Mouse (Mus musculus): Measurements from ENCODE around the gene Arhgef25.

Gene Arhgef25

DNA sequence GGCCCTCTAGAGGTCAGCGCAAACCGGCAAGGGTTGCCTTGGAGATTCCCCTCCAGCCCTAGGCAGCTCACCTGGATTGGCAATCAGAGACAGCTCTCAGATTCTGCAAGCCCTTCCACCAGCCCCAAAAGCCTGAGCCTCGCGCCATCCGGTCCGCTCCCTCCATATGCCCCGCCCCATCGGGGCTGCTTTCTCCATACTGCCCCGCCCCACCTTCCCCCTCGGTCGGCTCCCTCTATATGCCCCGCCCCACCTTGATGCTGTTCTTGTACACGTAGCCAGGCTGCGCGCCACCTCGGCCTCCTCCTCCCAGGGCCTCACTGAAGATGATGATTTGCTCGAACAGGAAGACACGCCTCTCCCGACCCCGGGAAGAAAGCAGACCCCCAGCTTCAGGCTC, 6.1 kb downstream of the Arhgef25 start:
- DNase-seq: no peak

DNA sequence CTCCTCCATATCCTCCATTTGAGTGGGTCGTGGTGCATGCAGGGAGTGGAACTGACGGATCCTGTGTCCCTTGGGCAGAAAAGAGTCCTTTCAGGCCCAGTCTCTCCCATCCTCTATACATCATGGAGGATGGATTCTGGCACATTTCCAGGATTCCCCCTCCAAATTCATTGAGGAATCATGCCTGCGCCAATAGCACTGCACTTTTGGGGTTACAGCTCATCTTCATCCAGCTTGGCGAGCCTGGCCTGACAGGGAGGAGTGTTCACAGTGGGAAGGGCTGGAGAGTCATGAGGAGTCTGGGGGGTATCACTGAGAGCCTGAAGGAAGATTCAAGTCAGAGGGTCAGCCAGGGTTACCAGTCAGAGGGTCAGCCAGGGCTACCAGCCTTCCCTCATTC, 7.3 kb downstream of the Arhgef25 start:
- no peak for DNase-seq

DNA sequence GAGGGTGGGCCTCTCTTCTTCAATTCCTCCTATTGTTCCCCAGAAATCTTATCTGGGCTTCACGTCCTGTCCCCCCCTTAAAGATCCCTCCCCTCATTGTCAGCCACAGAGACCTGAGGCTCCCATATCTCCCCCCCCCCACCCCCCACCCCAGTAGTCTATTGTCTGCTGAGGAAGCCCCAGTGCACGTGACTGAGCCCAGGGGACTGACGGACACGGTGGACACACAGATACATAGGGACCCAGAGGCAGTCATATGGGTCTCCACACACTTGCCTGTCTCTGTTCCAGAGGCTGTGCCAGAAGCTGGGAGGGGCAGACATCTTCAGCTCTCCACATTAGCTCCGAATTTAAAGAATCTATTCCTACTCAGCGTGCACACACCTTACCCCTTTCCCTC, 8.3 kb downstream of the Arhgef25 start:
- no peak for DNase-seq

DNA sequence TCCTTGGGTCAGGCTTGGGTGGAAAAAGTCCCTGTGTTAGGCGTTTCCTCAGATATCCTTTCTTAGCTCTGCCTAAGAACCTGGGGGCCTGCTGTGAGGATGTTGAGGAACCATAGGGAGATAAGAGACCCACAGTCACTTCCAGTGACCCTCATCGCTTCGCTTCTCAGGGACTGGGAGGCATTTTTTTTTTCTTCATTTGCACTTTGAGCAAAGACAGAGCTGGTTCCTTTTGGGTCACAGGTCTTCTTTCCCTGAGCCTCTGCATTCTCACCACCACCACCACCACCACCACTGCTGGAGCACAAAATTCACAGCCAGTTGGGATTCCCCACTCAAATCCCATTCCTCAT, 9.2 kb downstream of the Arhgef25 start:
- DNase-seq: no peak

DNA sequence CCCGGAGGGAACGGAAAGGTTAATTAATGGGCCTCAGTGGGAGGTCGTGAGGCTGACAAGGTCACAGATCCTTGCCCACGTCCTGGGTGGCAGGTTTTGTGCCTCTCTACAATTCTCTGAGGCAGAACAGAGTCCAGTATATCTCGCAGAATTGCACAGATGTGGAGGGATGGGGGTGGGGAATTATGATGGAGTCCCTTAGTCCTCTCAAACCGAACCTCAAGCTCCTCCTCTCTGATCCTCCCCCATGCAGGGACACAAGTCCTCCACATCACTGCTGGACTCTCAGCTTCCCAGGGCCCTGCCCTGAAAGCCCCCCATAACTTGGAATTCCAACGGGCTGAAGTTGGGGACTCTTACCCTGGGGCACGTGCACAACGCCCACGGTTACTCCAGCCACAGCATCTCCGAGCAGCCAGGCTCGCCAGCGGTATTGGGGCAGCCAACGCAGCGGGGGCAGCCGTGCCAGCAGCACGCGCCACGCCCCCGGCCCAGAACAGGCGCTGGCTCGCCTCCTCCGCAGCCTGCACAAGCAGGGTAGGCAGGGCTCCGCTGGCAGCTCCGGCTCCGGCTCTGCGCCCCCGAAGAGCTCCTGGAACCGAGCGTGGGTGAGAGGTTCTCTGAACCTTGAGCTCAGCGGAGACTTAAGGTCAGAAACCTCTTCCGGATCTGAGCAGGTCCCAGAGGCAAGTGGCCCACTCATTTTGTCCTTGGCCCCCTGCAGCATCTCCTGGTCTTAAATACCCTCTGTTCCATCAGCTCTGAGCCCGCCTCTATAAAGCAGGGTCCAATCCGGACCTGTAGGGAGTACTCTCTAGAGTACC, 9.8 kb downstream of the Arhgef25 start, which contains the start of gene Slc26a10:
Gene Slc26a10 (minus strand): TSS at position 775 of the 824 bp plus-strand sequence.
- no peak for DNase-seq

DNA sequence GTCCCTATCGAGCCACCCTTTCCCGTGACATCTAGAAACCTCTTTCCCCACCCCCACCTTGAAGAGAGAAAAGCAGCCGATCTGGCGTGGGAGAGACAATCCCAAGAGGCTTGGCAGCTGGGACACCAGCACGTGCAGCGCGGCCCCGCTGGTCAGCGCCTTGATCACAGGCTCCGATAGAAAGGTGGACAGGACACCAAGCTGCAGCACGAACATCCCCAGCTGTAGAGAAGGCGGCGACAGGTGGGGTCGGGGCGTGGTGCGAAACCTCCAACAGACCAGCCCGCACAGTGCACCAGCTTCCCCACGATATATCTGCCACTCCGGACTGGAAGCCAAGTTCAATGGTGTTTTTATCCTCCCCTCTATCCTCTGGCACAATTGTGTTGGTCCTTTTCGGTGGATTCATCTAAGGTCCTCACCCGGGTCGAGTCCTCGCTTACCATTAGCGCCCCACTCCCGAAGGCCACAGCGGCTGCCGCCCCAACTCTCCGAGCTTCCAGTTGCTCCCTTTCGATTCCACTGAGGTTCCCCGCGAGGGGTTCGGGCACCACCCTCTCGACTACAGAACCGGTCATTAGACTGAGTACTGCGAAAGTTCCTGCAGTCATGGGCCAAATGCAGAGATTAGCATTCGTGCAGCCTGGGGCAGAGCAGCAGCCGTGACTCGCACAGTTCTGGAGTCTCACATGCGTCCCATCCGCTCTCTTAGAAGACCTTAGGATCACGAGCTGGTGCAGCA, 11.4 kb downstream of the Arhgef25 start:
- DNase-seq: no peak

DNA sequence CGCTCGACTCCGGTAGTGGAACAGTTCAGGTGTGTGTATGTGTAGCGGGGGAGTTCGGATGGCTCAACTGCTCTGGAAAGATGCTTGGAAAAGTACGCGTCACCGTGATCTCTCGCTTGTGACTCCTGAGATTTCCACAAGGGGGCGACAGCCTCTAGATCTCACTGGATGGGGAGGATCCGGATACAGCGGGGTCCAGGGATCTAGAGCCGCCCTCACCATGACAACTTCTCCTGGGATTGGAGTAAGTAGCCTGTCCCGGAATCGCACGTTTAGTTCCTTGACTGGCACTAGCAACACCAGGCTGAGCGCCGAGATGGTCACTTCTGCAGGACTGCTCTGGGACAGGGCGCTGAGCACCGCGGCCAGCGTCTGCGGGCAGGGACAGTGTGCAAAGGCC, 12.2 kb downstream of the Arhgef25 start:
- DNase-seq: peak; percentile 55

DNA sequence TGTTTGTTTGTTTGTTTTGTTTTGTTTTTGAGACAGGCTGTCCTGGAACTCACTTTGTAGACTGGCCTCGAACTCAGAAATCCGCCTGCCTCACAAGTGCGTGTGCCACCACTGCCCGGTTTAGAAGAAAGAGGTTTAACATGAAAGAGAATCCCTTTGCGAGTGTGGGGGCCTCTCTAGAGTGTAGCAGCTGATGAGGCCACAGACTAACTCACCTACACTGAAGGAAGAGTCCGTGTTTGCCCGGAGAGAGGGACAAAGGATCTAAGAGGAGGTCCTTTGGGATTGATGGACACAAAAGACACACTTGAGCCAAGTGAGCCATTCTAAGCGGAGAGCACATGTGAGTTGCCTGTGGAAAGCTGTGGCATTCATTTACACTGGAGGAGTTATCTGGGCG, 12.6 kb downstream of the Arhgef25 start:
- DNase-seq: no peak

DNA sequence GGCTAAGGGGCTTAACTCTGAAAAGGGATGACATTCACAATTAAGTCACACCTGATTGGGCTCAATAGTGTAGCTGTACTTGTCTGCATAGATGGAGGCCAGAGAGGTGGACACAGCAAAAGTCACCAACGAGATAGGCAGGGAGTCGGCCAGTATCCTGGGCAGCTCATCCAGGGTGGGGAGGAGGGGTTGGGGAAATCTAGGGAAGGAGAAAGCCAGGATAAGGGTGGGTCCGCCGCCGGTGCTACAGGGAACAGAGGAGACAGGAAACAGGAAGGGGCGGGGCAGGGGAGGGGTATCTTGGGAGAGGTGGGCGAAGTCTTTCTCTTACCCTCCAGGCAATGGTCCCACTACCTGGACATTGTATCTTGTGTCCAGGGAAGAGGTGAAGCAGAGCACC, 13.1 kb downstream of the Arhgef25 start:
- no peak for DNase-seq

DNA sequence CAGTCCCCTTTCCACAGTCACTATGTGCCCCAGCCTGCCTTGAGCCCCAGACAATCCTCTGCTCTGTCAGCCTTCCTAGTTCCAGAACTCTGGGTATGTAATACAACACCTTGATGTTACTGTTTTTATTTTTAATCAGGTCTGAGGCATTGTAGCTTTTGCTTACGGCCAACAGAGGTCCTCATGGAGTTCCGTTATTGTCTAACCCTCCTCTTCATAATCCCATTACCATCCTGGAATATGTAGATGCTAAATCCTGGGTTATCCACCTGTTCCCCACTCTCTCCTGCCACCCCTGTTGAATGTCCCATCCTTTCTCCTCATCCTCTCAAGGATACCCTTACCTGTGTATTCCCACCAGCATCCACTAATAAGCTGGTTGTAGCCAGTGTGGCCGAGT, 13.7 kb downstream of the Arhgef25 start:
- DNase-seq: no peak

DNA sequence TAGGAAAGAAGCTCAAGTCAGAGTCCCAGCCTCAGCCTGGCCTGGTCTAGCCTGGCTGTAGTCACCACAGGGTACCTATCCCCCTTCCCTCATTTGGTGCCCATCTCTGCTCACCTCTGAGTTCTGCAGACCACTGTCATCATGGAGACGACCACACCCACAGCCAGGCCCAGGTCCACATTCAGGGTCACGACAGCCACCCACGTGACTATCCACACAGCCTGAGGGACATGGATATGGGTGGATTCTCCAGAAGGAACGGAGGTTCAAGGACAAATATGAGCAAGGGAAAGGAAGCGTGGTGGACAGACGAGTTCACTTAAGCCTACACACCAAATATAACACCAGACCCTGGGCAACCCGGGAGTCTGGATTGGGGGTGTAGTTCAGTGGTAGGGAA, 15.7 kb downstream of the Arhgef25 start:
- DNase-seq: no peak

DNA sequence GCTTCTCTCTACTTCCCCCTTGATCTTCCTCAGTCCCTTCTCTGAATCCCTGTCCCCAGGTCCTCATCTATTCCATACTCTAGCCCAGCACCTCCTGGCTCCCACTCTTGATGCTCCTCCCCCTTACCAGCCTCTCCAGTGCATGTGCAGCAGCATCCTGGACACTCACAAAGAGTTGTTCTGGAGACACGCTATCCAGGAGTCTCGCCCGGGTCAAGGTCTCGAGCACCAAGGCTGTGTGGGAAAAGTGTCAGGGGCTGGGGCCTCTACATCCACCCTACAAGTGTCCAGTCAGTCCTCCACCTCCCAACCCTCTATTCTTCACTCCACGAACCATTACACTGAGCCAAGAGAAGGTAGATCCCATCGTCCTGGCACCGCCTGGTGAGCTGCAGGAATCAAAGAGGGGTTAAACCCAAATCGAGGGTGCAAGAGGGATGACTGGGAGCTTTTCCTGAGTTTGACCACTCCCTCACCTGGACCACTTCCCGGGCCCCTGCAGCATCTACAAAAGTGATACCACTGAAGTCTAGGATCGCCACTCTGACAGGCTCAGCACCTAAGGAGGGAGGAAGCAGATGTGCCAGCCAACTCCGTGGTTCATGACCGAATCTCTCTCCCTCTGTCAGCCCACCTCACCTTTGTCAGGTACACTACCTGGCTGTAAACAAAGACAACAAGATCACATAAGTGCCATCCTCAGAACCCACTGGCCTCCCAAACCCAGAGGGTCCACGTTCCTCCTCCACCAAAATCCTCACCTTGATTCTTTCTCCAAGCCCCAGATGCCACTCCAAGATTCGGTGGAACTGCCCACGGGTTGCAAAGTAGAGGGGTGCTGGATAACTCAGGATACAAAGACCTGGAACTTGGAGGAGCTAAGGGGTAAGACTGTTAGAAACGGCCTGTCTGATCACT, 16.5 kb downstream of the Arhgef25 start:
- DNase-seq: no peak

DNA sequence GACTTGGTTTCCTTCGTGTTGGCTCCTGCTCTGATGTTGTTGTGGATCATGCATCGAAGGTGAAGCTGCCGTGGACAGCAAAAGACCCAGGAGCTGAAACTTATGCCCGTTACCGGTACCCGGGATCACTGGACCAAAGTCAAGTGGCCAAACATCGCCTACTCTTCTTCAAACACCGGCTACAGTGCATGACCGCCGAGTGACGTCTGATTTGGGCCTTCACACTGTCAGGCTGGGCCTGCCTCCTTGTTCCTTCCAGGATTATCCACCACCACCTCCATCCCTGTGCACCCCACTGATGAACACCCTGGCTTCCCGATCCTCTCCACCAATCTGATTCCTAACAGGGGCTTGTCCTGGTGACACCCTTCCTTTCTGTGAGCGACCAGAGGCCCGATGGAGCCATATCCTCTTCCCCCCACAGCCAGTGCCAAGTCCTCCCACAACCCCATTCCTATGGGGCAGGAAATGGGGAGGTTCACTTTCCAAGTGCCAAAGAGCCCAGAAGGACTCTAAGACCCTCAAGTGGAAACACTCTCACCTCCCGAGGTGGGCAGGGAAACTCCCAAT, 18.2 kb downstream of the Arhgef25 start:
- no peak for DNase-seq

DNA sequence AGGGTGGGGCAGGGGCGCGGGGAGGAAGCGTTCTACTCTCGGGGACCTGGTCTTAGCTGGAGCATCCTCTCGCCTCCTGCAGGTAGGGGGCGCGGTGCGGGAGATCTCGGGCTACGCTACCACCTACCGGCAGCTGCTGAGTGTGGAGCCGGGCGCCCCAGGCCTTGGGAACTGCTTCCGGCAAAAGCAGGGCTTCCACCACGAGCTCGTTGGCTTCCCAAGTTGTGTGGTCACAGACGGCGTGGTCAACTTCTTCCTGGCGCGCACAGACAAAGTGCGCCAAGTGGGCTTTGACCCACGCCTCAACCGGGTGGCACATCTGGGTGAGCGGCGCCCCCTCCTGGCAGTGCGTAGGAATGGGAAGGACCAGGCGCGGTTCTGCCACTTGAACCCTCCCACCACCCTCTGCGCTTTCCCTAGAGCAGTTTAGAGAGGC, 19.0 kb downstream of the Arhgef25 start:
- DNase-seq: peak; percentile 76

DNA sequence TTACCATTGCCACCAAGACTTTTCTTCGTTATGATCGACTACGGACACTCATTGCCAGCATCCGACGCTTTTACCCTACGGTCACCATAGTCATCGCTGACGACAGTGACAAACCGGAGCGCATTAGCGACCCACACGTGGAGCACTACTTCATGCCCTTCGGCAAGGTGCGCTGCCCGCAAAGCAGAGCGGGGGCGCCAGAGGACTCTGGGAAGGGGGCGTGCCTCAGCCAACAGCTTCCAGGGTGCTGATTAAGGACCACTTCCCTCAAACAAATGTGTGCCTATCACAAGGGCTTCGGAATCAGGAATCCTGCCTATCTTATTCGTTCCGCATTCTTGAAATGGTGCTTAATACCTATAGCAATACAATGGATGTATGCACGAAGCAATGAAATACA, 19.9 kb downstream of the Arhgef25 start:
- no peak for DNase-seq

DNA sequence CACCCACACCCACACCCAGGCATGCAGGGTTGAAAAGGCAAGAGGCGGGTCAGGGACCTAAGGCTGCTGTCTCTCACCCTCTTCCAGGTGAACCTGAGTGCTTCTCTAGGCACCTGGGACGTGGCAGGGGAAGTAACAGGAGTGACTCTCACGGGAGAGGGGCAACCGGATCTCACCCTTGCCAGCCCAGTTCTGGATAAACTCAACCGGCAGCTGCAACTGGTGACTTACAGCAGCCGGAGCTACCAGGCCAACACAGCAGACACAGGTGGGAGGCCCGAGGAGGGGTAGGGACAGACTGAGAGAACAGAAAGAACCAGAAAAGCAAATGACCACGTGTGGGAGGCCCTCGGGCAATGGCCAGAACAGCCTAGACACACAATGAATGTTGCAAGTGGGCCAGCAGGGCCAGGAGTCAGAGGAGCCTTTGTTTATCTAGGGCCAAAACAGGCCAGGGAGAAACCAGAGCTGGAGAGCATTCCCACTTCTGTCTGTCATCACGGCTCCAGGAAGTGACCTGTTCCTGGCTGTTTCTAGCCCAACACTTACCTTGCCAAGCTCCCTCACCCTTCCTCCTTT, 22.2 kb downstream of the Arhgef25 start:
- no peak for DNase-seq

DNA sequence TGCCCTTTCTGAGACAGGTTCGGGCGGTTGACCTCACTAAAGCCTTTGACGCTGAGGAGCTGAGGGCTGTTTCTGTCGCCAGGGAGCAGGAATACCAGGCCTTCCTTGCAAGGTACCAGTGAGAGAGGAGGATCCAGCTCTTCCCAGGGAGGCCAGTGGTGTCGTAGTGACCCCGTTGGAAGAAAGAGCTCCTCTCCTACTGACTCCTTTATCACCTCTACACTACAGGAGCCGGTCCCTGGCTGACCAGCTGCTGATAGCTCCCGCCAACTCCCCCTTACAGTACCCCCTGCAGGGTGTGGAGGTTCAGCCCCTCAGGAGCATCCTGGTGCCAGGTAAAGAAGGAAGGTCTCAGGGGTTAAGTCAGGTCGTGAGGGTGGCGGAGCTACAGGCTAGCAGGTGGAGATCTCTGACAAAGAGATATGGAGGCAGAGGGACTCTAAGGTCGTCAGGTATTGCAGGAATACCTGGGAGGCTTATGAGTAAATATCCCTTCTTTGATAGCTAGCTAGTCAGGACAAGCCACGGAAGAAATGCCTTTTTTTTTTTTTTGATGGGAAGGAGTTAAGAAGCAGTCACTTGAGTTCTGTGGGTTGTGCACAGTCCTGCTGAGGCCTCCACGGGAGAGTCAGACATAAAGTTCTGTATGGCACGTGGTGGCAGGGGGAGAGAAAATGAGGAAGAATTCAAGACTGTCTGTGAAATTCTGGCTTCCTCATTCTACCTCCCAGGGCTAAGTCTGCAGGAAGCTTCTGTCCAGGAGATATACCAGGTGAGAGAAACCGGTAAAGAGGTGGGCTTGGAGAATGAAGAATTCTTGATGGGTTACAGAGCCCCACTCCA, 22.9 kb downstream of the Arhgef25 start:
- no peak for DNase-seq

DNA sequence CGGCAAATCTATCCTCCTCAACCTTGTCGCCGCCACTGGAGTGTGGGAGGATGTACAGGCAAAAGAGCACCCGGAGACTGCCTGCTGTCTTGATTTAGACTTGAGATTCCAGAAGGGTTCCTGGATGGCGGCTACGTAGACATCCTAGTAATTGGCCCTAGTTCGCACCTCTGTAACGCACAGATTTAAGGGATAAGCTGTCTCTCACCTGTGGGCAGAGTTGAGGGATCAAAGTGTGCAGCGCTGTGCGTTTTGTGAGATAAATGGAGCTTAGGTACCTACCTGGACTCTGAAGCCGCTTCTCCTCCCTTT, 23.5 kb downstream of the Arhgef25 start:
- no peak for DNase-seq

DNA sequence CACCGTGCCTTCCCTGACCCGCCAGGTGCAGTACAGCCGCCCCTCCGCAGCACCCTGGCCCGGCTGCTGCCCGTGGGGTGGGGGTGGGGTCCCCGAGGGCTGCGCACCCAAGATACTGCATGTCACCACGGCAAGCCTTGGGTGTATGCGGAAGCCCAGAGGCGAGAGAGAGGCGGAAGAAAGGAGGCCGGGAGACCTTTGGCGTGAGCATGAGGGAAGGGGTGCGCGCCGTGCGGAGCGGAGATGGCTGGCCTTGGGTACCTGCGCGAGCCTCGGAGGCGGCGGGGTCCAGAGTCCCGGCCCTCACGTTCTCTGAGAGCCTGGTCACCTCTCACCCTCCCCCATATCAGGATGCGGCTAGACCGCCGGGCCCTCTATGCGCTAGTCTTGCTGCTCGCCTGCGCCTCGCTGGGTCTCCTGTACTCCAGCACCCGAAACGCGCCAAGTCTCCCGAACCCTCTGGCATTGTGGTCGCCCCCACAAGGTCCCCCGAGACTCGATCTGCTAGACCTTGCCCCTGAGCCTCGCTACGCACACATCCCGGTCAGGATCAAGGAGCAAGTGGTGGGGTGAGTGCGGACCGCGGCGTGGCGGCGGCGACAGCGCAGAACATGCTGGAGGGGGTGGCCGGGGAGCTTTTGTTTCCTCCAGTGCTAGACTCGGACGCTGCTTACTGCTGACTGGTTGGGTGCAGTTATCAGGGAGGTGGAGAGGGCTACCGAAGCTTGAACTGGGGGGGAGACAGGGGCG, 24.1 kb downstream of the Arhgef25 start:
- no peak for DNase-seq

DNA sequence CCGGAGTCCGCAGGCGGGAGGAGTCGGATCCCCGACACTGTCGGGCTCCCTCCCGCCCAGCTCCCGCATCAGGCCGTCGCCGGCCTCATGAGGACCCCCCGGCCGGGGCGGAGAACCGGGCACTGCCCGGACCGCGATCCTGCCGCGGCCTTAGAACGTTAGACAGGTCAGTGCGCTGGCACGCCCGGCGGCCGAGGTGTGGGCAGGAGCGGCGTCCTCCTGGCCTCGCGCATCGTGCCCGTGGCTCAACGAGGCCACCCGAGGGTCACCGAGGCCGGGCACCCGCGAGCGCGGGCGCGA, 24.6 kb downstream of the Arhgef25 start:
- DNase-seq: no peak

DNA sequence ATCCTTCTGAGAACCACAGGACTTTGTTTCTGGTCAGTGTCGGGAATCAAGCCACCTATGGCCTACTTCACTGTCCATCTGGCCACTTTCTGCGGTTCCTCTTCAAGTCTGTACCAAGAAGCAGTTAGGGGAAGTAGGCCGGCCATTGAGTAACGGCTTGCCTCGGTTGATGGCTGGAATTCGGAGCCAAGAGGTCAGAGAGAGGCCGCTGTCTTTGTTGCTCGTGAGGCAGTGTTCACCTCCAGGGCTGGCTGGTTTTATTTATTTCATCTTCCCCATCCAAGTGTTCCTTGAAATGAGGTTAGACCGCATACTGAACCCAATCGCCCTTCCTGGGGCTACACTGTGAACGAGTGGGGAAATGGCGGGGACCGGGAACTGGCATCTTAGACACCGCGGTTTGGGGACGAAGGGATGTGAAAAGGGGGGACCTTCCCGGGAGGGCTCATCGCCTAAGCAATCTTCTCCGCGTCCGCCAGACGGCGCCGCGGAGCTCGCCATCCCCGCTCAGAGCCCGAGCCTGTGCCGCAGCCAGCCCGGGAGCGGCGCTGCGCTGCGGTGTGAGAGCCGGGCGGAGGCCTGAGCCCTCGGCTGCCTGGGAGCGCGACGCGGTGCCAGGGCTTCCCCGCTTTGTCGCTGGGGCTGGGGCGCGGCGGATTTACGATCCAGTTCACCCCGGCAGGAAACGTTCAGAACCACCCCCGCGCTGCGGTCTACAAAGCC, 25.1 kb downstream of the Arhgef25 start, which contains the start of gene B4galnt1:
Gene B4galnt1 (plus strand): TSS at position 595 of the 723 bp plus-strand sequence.
- DNase-seq: peak; percentile 50
